ENCODE assay signal across 9 mouse cellular contexts in genomic region chr2:158555252-158555651, GRCm38 (mm10). TPM values are rescaled to one million over a fixed set of nuclear protein-coding genes. Genes with fewer than 3 reads are reported as not detected.
DNase-seq lines count a peak whose midpoint lies in the region; ATAC-seq and TF ChIP-seq lines count a peak whose summit lies in the region.
"Had no signal": no experiment of that assay in that cellular context is flagged by ENCODE, and none has a peak within 500 bp of the region (broad histone marks: within the 10 kb centered on the region; RNA-seq: fewer than 3 reads in every experiment).

No protein-coding gene starts in this region.

- no peak for DNase-seq in liver, postnatal 0 days
- DNase-seq in forebrain, embryonic 11.5 days (ENCODE audit: low spot score), result no peak
- DNase-seq in hindbrain, embryonic 14.5 days (ENCODE audit: low spot score), result no peak
- DNase-seq in lung, postnatal 14 days, result peak; percentile 43
- no peak for DNase-seq in spleen, postnatal 4 days (ENCODE audit: low spot score in 2 of 2)
- DNase-seq in stomach, postnatal 0 days (ENCODE audit: low spot score), result no peak
- DNase-seq in frontal cortex, postnatal 14 days (ENCODE audit: low spot score in 2 of 2), result no peak

- peak overlapping the region; percentile 54 for H3K4me2 ChIP-seq in liver, embryonic 12.5 days
- H3K4me2 ChIP-seq in liver, postnatal 0 days (ENCODE audit: low read depth, low read length), result no peak overlapping the region
- H3K4me2 ChIP-seq in forebrain, embryonic 11.5 days (ENCODE audit: low read depth, low read length, severe bottlenecking), result peak overlapping the region; percentile 46; the same call in 1 of the 2 replicates
- H3K4me2 ChIP-seq in hindbrain, embryonic 14.5 days (replicated peaks), result peak overlapping the region; percentile 53; the same call in 1 of the 2 replicates
- H3K4me2 ChIP-seq in stomach, postnatal 0 days (replicated peaks; ENCODE audit: low read depth), result no peak overlapping the region

- H3K27ac ChIP-seq in liver, embryonic 12.5 days, result no peak overlapping the region
- H3K27ac ChIP-seq in liver, postnatal 0 days (ENCODE audit: low read depth), result no peak overlapping the region
- H3K27ac ChIP-seq in forebrain, embryonic 11.5 days (ENCODE audit: low read depth, low read length), result no peak overlapping the region
- no peak overlapping the region for H3K27ac ChIP-seq in hindbrain, embryonic 14.5 days
- H3K27ac ChIP-seq in stomach, postnatal 0 days (replicated peaks), result no peak overlapping the region

- WGBS in liver, embryonic 12.5 days (ENCODE audit: insufficient replicate concordance), result 4% methylated on average over 7 of the region's 7 CpGs
- WGBS in liver, postnatal 0 days (ENCODE audit: insufficient replicate concordance), result 3% methylated on average over 7 of the region's 7 CpGs
- WGBS in forebrain, embryonic 11.5 days, result 1% methylated on average over 7 of the region's 7 CpGs
- WGBS in hindbrain, embryonic 14.5 days, result 2% methylated on average over 7 of the region's 7 CpGs
- 3% methylated on average over 7 of the region's 7 CpGs for WGBS in stomach, postnatal 0 days

- H3K36me3 ChIP-seq in liver, embryonic 12.5 days, result no peaks in the 10 kb centered on the region
- H3K36me3 ChIP-seq in liver, postnatal 0 days (replicated peaks; ENCODE audit: insufficient read depth, low read length), result no peaks in the 10 kb centered on the region
- H3K36me3 ChIP-seq in forebrain, embryonic 11.5 days (ENCODE audit: control insufficient read depth, insufficient read depth, low read length), result no peaks in the 10 kb centered on the region
- no peaks in the 10 kb centered on the region for H3K36me3 ChIP-seq in hindbrain, embryonic 14.5 days (replicated peaks; ENCODE audit: control insufficient read depth, insufficient read depth)
- H3K36me3 ChIP-seq in stomach, postnatal 0 days (ENCODE audit: control insufficient read depth, insufficient read depth, low read length), result no peaks in the 10 kb centered on the region

- peaks cover 3% of the 10 kb centered on the region; the same call in 1 of the 2 replicates for H3K9me3 ChIP-seq in liver, embryonic 12.5 days (replicated peaks)
- no peaks in the 10 kb centered on the region for H3K9me3 ChIP-seq in liver, postnatal 0 days (ENCODE audit: low read length)
- no peaks in the 10 kb centered on the region; the same call in 1 of the 2 replicates for H3K9me3 ChIP-seq in forebrain, embryonic 11.5 days (ENCODE audit: control insufficient read depth, low read length)
- no peaks in the 10 kb centered on the region for H3K9me3 ChIP-seq in hindbrain, embryonic 14.5 days (ENCODE audit: control insufficient read depth, low read length)
- no peaks in the 10 kb centered on the region for H3K9me3 ChIP-seq in stomach, postnatal 0 days (ENCODE audit: control insufficient read depth, low read length)

- H3K4me1 ChIP-seq in liver, embryonic 12.5 days, result peaks cover 13% of the 10 kb centered on the region
- H3K4me1 ChIP-seq in liver, postnatal 0 days (ENCODE audit: insufficient read depth), result peaks cover 6% of the 10 kb centered on the region
- H3K4me1 ChIP-seq in forebrain, embryonic 11.5 days (replicated peaks; ENCODE audit: control insufficient read depth, insufficient read depth, low read length), result peaks cover 10% of the 10 kb centered on the region
- H3K4me1 ChIP-seq in hindbrain, embryonic 14.5 days (replicated peaks; ENCODE audit: control insufficient read depth, insufficient read depth, low read length), result peaks cover 20% of the 10 kb centered on the region
- H3K4me1 ChIP-seq in stomach, postnatal 0 days (replicated peaks; ENCODE audit: control insufficient read depth, insufficient read depth), result no peaks in the 10 kb centered on the region

- no peak overlapping the region for H3K4me3 ChIP-seq in liver, embryonic 12.5 days
- H3K4me3 ChIP-seq in liver, postnatal 0 days (ENCODE audit: low read depth, low read length), result no peak overlapping the region
- H3K4me3 ChIP-seq in forebrain, embryonic 11.5 days (ENCODE audit: low read depth, low read length), result no peak overlapping the region
- H3K4me3 ChIP-seq in hindbrain, embryonic 14.5 days (replicated peaks; ENCODE audit: low read length), result no peak overlapping the region
- H3K4me3 ChIP-seq in stomach, postnatal 0 days (ENCODE audit: low read depth, low read length), result no peak overlapping the region
- H3K4me3 ChIP-seq: erythroblast, embryonic 14.5 days had no signal

- no peak overlapping the region for H3K9ac ChIP-seq in liver, embryonic 12.5 days
- H3K9ac ChIP-seq in liver, postnatal 0 days (replicated peaks), result no peak overlapping the region
- no peak overlapping the region for H3K9ac ChIP-seq in forebrain, embryonic 11.5 days (ENCODE audit: low read length)
- peak overlapping the region; percentile 44; the same call in 1 of the 2 replicates for H3K9ac ChIP-seq in hindbrain, embryonic 14.5 days
- H3K9ac ChIP-seq in stomach, postnatal 0 days (ENCODE audit: low read length), result no peak overlapping the region

- no peak for ATAC-seq in liver, embryonic 12.5 days
- ATAC-seq in liver, postnatal 0 days, result no peak
- ATAC-seq in forebrain, embryonic 11.5 days (replicated peaks; ENCODE audit: low FRiP score), result no peak
- no peak for ATAC-seq in hindbrain, embryonic 14.5 days (ENCODE audit: low FRiP score)
- no peak for ATAC-seq in stomach, postnatal 0 days (ENCODE audit: low FRiP score, low TSS enrichment)

- peaks cover 64% of the 10 kb centered on the region for H3K27me3 ChIP-seq in liver, embryonic 12.5 days (replicated peaks)
- peaks cover 32% of the 10 kb centered on the region for H3K27me3 ChIP-seq in liver, postnatal 0 days (ENCODE audit: insufficient read depth, low read length)
- H3K27me3 ChIP-seq in forebrain, embryonic 11.5 days (ENCODE audit: control insufficient read depth, insufficient read depth, low read length), result peaks cover 25% of the 10 kb centered on the region
- peaks cover 17% of the 10 kb centered on the region; the same call in 1 of the 2 replicates for H3K27me3 ChIP-seq in hindbrain, embryonic 14.5 days (ENCODE audit: control insufficient read depth, insufficient read depth, low read length)
- no peaks in the 10 kb centered on the region for H3K27me3 ChIP-seq in stomach, postnatal 0 days (ENCODE audit: control insufficient read depth, insufficient read depth, low read length)

- TF ChIP-seq EP300 in liver, postnatal 0 days (IDR thresholded peaks at IDR 0.05; ENCODE audit: low read depth), result no peak
- TF ChIP-seq EP300 in stomach, postnatal 0 days (optimal IDR thresholded peaks at IDR 0.05), result no peak

- no peak for TF ChIP-seq CTCF in liver, postnatal 0 days (IDR thresholded peaks at IDR 0.05; ENCODE audit: low read depth)
- no peak for TF ChIP-seq CTCF in stomach, postnatal 0 days (IDR thresholded peaks at IDR 0.05; ENCODE audit: low read depth)

RNA-seq across cellular contexts. Expression of gene Arhgap40, which starts 42.7 kb away (rescaled TPM):
- polyA plus RNA-seq in liver, embryonic 12.5 days (2016; fragmentation: Nextera tagmentation; extraction: Ambion mirVana), result not detected in 2 replicates
- not detected in 2 replicates for polyA plus RNA-seq in liver, postnatal 0 days (2015; fragmentation: Nextera tagmentation; extraction: Ambion mirVana)
- 0.15 TPM in 1 of 2 replicates, not detected in the other for polyA plus RNA-seq in forebrain, embryonic 11.5 days (2014; fragmentation: Nextera tagmentation; extraction: Ambion mirVana)
- 1.5 TPM in 2 replicates for polyA plus RNA-seq in hindbrain, embryonic 14.5 days (2014; fragmentation: Nextera tagmentation; extraction: Ambion mirVana)
- 11.4 and 12.7 TPM in 2 replicates for polyA plus RNA-seq in stomach, postnatal 0 days (2015; fragmentation: Nextera tagmentation; extraction: Ambion mirVana)
- polyA plus RNA-seq: erythroblast, embryonic 14.5 days had no signal

RNA-seq across cellular contexts. Expression of gene Adig, which starts 52.8 kb away (rescaled TPM):
- polyA plus RNA-seq in liver, embryonic 12.5 days (2016; fragmentation: Nextera tagmentation; extraction: Ambion mirVana), result not detected in 2 replicates
- not detected in 2 replicates for polyA plus RNA-seq in liver, postnatal 0 days (2015; fragmentation: Nextera tagmentation; extraction: Ambion mirVana)
- not detected in 2 replicates for polyA plus RNA-seq in forebrain, embryonic 11.5 days (2014; fragmentation: Nextera tagmentation; extraction: Ambion mirVana)
- polyA plus RNA-seq in hindbrain, embryonic 14.5 days (2014; fragmentation: Nextera tagmentation; extraction: Ambion mirVana), result not detected in 2 replicates
- 2.3 and 2.9 TPM in 2 replicates for polyA plus RNA-seq in stomach, postnatal 0 days (2015; fragmentation: Nextera tagmentation; extraction: Ambion mirVana)
- polyA plus RNA-seq: erythroblast, embryonic 14.5 days had no signal

RNA-seq across cellular contexts. Expression of gene Slc32a1, which starts 55.3 kb away (rescaled TPM):
- polyA plus RNA-seq in liver, embryonic 12.5 days (2016; fragmentation: Nextera tagmentation; extraction: Ambion mirVana), result not detected in 2 replicates
- polyA plus RNA-seq in liver, postnatal 0 days (2015; fragmentation: Nextera tagmentation; extraction: Ambion mirVana), result not detected in 2 replicates
- 1.9 and 2.5 TPM in 2 replicates for polyA plus RNA-seq in forebrain, embryonic 11.5 days (2014; fragmentation: Nextera tagmentation; extraction: Ambion mirVana)
- polyA plus RNA-seq in hindbrain, embryonic 14.5 days (2014; fragmentation: Nextera tagmentation; extraction: Ambion mirVana), result 8.7 and 11.5 TPM in 2 replicates
- polyA plus RNA-seq in stomach, postnatal 0 days (2015; fragmentation: Nextera tagmentation; extraction: Ambion mirVana), result not detected in 2 replicates
- polyA plus RNA-seq: erythroblast, embryonic 14.5 days had no signal

Comparison
In these comparisons a context has a peak if more than half of its experiments do, and no peak if none do; other contexts are left out.
1. H3K4me2 ChIP-seq: peak in liver, embryonic 12.5 days (single experiment), forebrain, embryonic 11.5 days (single experiment) and hindbrain, embryonic 14.5 days (single experiment); none in liver, postnatal 0 days (single experiment) and stomach, postnatal 0 days (single experiment).